Mouse (Mus musculus): ENCODE measurements around the gene Tmprss15.
A peak's percentile ranks its signal among the peaks of the same experiment; 100 is the strongest.

The Tmprss15 gene

DNA sequence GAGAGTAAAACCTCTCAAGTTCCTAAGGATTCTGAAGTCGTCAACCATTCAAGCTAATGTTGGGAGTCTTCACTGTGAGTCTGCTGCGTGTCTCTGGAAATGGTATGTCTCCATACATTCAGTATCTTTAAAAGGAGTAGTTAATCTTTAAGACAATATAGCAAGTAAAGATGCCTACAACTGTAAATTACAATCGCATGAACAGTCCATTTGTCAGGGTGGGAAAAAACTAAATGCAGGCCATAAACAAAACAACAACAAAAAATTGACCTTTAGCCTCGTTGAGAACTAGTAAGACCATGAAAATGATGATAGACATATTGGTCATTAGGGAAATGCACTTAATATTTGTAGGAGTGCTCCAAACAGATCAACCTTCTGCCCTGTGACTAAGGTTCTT lies at the start of gene Tmprss15:
Gene Tmprss15, minus strand, starts transcription at position 101 of the 400 bp plus-strand sequence.
- no peak for DNase-seq (ENCODE audit: low spot score in 2 of 2)

DNA sequence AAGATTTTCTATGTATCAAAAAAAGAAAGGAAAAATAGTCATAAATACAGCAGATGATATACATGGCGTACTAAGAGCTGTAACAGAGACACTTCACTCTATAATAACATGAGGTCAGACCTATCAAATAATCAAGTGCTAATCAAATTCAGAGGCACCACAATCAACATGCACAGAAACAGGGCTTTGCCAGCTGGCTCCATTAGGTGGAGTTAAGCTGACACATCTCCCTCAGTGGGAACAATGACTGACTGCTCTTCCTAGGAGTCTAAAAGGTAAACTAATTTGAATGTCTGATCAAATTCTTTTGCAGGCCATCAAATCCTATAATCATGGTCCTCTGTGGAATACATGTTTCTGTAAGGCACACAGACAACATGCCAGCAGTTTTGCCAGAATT lies 24.0 kb upstream of the Tmprss15 start:
- DNase-seq (ENCODE audit: low spot score in 2 of 2) = peak in 1 of 2 experiments; percentile 1

DNA sequence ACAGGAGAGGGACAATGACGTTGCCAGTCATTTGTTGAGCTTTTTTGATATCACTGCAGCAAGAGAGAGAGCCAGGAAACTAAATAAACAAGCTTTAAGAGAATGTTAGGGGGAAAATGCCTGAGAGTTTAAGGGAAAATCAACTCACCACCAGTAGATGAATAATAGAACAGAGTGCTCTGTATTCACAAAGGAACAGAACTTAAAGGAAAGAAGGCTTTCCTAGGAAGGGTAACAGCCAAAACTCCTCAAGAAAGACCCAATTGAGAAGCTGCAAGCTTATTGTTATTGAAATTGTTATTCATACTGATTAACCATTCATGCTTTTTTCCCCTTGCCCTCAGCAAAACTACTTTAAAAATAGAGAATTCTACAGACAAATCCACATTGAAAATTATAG lies 18.6 kb upstream of the Tmprss15 start:
- no peak for DNase-seq (ENCODE audit: low spot score in 2 of 2)

- DNase-seq (ENCODE audit: low spot score in 2 of 2) = no peak
Observed at GRCm38 (mm10) chr16:79108969-79109368, 18.1 kb upstream of the Tmprss15 start.

DNA sequence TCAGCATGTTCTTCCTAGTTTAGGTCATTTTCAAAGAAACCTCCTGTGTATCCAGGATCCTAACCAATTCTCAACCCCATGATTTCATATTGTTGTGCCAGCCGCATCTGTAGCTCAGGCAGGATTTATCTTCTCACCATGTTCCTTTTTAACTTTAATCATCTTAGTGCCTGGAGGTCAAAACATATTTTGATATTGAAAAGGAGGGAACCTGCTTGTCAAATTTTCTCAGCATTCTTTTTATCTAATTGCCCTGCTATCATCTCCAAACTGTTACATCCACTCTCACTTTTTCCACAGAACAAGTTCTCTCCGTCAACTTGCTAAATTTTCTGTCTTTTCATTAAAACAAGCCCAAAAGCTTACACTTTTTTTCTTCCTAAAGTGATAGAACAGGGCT lies 9.4 kb upstream of the Tmprss15 start:
- no peak for DNase-seq (ENCODE audit: low spot score in 2 of 2)

DNA sequence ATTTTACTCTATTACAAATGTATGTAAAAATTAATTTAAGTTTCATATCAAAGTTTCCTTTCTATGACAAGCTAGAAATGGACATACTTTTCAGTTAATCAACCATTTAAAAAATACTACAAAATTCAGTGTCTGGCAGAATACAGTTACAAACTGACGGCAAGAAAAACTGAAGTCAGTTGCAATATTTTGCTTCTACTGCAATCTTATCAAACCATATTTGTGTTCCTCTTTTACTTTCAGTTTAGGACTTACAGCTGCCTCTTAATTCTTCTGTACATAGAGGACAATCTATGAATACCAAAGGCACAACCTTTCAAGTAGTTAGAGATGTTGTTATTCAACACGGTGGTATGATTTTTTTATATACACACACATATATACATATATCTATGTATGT lies 7.4 kb upstream of the Tmprss15 start:
- no peak for DNase-seq (ENCODE audit: low spot score in 2 of 2)

DNA sequence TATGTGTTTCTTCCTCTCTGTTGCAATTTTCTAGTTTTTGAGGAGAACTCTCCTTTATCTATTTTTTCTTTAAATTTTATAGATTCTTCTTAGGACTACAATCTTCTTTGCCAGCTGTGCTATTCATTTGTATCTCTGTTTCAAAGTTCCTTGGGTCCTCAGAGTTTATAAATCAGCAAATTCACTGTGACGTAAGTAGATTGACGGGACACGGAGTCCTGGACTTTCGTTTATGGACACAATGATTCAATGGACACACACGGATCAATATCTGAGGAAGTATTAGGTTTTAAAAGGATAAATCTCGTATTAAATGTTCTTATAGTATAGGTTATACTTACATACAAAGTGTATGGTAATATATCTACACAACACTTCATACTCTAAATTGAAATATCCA lies 4.3 kb downstream of the Tmprss15 start:
- no peak for DNase-seq (ENCODE audit: low spot score in 2 of 2)

GRCm38 (mm10) chr16:79063848-79064247 lies 27.0 kb downstream of the Tmprss15 start:
- no peak for DNase-seq (ENCODE audit: low spot score in 2 of 2)

GRCm38 (mm10) chr16:79058775-79059558 lies 31.9 kb downstream of the Tmprss15 start:
- peak in 1 of 2 experiments; percentile 39 for DNase-seq (ENCODE audit: low spot score in 2 of 2)

GRCm38 (mm10) chr16:79032593-79032992 lies 58.3 kb downstream of the Tmprss15 start:
- DNase-seq (ENCODE audit: low spot score in 2 of 2) = no peak

- no peak for DNase-seq (ENCODE audit: low spot score in 2 of 2)
Observed at GRCm38 (mm10) chr16:79002812-79003211, 88.1 kb downstream of the Tmprss15 start.

DNA sequence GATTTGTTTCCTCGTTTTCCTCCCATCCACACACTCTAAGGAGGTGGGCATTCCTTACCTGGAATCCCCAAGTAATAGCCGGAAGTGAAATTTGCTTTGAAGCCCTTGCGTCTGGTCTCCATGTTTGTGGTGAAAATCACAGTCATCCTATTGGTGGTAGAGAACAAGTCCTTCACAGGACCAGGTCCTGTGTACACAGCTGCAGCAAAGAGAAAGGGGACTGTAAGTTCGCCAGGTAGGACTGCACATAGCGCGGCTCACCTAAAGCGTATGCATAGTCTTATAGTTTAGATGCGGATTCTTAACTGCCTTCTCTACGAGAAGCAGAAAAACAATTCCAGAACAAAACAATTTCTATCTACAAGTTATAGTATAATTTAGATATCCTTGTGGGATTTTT lies 89.2 kb downstream of the Tmprss15 start:
- no peak for DNase-seq (ENCODE audit: low spot score in 2 of 2)

- DNase-seq (ENCODE audit: low spot score in 2 of 2) = no peak
Observed at GRCm38 (mm10) chr16:78976384-78976783, 114.5 kb downstream of the Tmprss15 start.

DNA sequence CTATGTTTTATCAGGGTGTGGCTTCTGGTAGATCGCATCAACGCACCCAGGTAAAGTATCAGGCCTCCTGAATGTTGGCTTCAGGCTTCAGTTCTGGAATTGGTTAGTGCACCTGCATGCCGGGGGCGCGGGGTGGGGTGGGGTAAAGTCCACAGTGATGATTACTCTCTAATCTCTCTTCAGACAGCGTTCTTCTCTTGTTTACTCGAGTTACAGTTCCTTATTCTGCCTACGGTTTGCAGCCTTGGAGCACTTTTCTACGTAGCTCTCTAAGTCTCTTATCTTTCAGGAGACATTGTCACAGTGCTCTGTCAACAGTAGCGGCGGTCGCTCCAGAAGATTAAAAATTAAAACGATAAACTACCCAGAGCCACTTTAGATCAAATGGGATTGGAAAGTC lies 116.8 kb downstream of the Tmprss15 start:
- DNase-seq (ENCODE audit: low spot score in 2 of 2) = no peak

- peak in 1 of 2 experiments; percentile 1 for DNase-seq (ENCODE audit: low spot score in 2 of 2)
Observed at GRCm38 (mm10) chr16:78969091-78969731, 121.7 kb downstream of the Tmprss15 start.

DNA sequence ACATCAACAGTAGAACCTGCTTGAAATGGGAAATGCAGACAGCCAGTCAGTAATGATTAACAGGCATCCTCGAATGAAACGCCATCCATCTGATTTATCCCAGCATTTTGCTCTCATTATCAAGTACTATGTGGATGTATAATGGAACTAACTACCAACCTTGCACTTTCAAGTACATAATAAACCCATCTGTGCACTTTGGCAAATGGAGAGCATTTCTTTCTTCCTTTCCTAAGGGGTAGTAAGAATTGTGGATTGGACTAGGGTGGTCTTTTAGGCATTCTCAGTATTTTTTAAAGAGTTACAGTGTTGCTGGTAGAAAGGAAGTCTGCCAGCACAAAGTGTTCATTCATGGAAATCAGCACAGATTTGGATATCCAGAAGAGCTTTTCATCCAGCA lies 133.5 kb downstream of the Tmprss15 start:
- DNase-seq (ENCODE audit: low spot score in 2 of 2) = no peak

DNA sequence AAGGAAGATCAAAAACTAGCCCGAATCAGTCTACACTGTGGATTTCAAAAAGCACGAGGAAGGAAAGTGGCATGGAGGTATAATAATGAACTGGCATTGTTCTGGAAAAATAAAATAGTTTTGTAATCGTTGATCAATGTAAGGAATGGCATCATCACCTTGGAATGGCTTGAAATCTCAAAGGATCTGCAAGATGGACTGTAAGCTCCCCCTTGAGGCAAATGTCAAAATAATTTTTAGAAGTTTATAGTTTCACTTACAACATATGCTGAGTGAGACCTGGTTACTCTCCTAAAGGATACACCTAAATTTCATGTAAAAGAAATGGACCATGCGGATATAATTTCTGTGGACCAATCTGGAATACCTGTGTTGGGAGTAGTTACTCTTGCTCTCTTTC lies 140.5 kb downstream of the Tmprss15 start:
- no peak for DNase-seq (ENCODE audit: low spot score in 2 of 2)

GRCm38 (mm10) chr16:78937755-78938154 lies 153.1 kb downstream of the Tmprss15 start:
- DNase-seq (ENCODE audit: low spot score in 2 of 2) = no peak

DNA sequence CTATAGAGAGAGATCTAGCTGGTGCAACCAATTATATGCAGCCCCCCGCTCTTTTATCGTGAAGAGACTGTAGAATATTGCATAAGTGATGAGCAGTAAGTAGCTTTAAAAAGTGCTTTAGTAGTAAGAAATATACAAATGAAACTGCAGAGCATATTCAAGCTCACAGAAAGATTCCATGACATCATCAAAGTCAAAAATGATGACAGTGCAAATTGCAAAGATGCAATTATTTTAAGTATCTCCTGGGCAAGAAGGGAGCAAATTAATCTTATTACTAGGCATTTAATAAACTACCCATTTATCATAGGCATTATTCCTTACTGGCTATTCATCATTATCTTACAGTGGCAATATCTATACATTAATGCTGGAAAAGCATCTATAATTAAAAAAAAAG lies 156.6 kb downstream of the Tmprss15 start:
- no peak for DNase-seq (ENCODE audit: low spot score in 2 of 2)

DNA sequence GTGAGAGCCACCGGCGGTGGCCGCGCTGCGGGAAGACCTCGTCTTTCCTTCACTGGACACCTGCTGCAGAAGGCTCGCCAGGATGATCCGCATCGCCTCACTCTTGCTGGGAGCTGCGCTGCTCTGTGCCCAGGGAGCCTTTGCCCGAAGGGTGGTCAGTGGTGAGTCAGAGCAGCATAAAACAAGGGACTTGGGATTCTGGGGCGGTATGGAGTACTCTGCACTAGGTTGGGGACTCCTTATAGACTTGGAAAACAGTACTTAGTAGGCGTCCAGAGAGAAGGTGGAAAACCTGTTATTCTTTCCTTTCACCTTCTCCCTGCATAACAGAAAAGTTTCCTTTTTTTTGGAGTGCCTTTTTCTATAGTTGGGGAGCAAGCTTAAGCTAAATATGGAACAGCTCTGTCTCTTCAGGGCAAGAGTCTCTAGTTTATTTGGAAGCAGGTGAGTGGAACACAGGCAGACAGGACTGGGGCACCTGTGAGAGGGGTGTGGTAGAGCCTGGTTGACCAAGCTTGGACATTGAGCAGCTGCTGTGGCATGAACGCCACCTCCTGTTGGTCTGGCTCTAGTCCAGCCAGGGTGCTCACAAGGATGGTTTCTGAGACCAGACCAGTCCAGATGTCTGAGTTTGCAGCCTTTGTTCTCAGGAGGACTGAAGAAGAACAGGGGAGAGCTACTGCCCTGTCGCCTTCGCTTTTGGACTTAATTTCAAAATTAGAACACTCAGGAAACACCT lies 159.4 kb downstream of the Tmprss15 start:
- DNase-seq (ENCODE audit: low spot score in 2 of 2) = peak in 1 of 2 experiments; percentile 13

DNA sequence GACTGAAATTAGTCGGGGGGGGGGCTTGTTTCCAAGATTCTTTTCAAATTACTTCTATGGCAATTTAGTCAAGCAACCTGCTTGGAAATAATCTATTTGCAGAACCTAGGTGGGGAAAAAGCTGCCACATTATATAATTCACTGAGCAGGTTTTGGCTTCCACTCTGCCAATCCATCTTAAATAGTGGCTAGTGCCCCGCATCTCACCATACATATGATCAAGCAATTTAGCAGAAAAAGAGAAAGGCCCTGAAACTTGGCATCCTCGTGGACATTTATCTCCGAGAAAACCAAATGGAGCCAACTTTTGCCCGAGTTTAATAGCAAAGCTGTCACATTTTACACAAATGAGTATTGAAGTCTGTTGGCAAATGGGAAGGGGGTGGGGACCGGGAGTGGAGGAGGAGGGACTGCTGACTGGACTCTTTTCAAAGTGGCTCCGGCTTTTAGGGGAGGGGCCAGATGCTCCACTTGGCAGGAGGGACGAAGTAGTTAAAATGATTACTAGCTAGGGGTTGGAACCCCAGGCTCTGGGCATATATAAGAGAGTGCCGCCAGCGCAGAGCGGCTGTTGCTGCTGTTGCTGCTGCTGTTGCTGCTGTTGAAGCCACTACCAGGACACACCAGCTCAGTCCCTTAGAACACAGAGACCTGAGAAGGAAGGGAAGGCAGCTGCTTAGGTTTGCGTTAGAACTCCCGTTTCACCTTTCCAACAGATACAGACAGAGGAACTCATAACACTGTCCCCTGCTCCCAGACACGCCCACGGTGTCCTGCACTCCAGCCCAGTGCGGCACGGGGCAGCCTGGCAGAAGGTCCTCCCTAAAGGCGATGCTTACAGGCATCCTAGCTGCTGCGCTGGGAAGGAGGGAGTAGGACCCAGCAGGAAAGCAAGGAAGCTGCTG lies 160.3 kb downstream of the Tmprss15 start, which contains the start of gene Chodl:
Gene Chodl, plus strand, starts transcription at position 567 of the 905 bp plus-strand sequence.
- DNase-seq (ENCODE audit: low spot score in 2 of 2) = peak in 1 of 2 experiments; percentile 45
